Mouse (Mus musculus) CH12.LX (cell line): ENCODE data around the gene Olfr748. TPM values are rescaled to one million over a fixed set of nuclear protein-coding genes. Genes with fewer than 3 reads are reported as not detected.
"Not testable (repeated sequence)": the region's sequence is repeated elsewhere in the genome, so short reads cannot be mapped to it uniquely, and the experiment has no call there.

Experiments used
- DNase-seq: peaks from one replicate; pipeline ENCODE4 v3.0.0-alpha.2; 2013; ENCODE audit errors: extremely low read depth
- H3K27ac ChIP-seq: 2 replicates; pipeline ENCODE4 v1.5.1; 2012; ENCODE audit warnings: low read depth, mild to moderate bottlenecking, control low read depth, moderate library complexity; ENCODE audit not compliant: insufficient read depth
- H3K27me3 ChIP-seq: replicated peaks from 2 replicates; pipeline ENCODE3; 2012; ENCODE audit warnings: inconsistent platforms
- H3K36me3 ChIP-seq, 2 experiments: replicated peaks in 1 of 2; 2 replicates each; pipeline versions ENCODE3 to v1.6.1; 2012; ENCODE audit warnings: inconsistent platforms in 1 of 2, low read length in 1 of 2, mild to moderate bottlenecking in 1 of 2, mixed read lengths in 1 of 2, moderate library complexity in 1 of 2; ENCODE audit not compliant: control insufficient read depth in 1 of 2, insufficient read depth in 1 of 2
- H3K4me1 ChIP-seq, 2 experiments: 2 replicates each; pipeline ENCODE4 v1.6.1; 2012; ENCODE audit warnings: inconsistent platforms in 1 of 2, moderate library complexity in 1 of 2; ENCODE audit not compliant: insufficient read depth in 2 of 2, control insufficient read depth in 1 of 2
- H3K4me2 ChIP-seq: 2 replicates; pipeline ENCODE4 v1.6.1; 2012; ENCODE audit warnings: low read depth, mild to moderate bottlenecking, control low read depth; ENCODE audit not compliant: poor library complexity, insufficient read depth, severe bottlenecking
- H3K4me3 ChIP-seq, 3 experiments: fragments of 150-350 bp in 1 of 3; sonication (generic) in 1 of 3; replicated peaks in 1 of 3; 2 replicates each; pipeline versions ENCODE3 to v1.5.1; 2011 to 2012; ENCODE audit warnings: low read depth in 2 of 3, low read length in 2 of 3, mild to moderate bottlenecking in 2 of 3, moderate library complexity in 2 of 3, control low read depth in 1 of 3, improper control_type of control experiment in 1 of 3, inconsistent platforms in 1 of 3, mixed read lengths in 1 of 3; ENCODE audit not compliant: poor library complexity in 1 of 3
- H3K79me2 ChIP-seq: replicated peaks from 2 replicates; pipeline ENCODE4 v1.6.1; 2012; ENCODE audit warnings: mild to moderate bottlenecking, moderate library complexity; ENCODE audit not compliant: control insufficient read depth, poor library complexity, insufficient read depth, severe bottlenecking; ENCODE audit errors: extremely low read depth
- H3K9ac ChIP-seq: 2 replicates; pipeline ENCODE4 v1.6.1; 2012; ENCODE audit warnings: low read depth, mild to moderate bottlenecking, control low read depth, moderate library complexity; ENCODE audit not compliant: insufficient read depth
- H3K9me3 ChIP-seq: replicated peaks from 2 replicates; pipeline ENCODE3; 2012; ENCODE audit warnings: low read length, inconsistent platforms, mixed read lengths
- CHD2 ChIP-seq: IDR thresholded peaks from 2 replicates; pipeline ENCODE4 v1.6.1; 2011; ENCODE audit warnings: low read length, improper control_type of control experiment
- ELF1 ChIP-seq: IDR thresholded peaks from 2 replicates; pipeline ENCODE4 v1.6.1; 2014; ENCODE audit warnings: low read depth, mild to moderate bottlenecking, inconsistent platforms, low read length, improper control_type of control experiment
- EP300 ChIP-seq: IDR thresholded peaks from 2 replicates; pipeline ENCODE4 v1.6.1; 2011; ENCODE audit warnings: low read length, improper control_type of control experiment
- ETS1 ChIP-seq: conservative IDR thresholded peaks from 2 replicates; pipeline ENCODE4 v1.6.1; 2012; ENCODE audit warnings: low read depth, mild to moderate bottlenecking, inconsistent platforms, low read length, improper control_type of control experiment, moderate library complexity
- GABPA ChIP-seq: IDR thresholded peaks from 2 replicates; pipeline ENCODE4 v1.6.1; 2012; ENCODE audit warnings: low read depth, low read length, improper control_type of control experiment, inconsistent platforms; ENCODE audit not compliant: insufficient replicate concordance
- IRF4 ChIP-seq: IDR thresholded peaks from 2 replicates; pipeline ENCODE4 v1.6.1; 2014; ENCODE audit warnings: low read depth, mild to moderate bottlenecking, inconsistent platforms, low read length, improper control_type of control experiment
- JUND ChIP-seq: conservative IDR thresholded peaks from 2 replicates; pipeline ENCODE4 v1.6.1; 2011; ENCODE audit warnings: low read depth, low read length, improper control_type of control experiment
- MAFK ChIP-seq: IDR thresholded peaks from 2 replicates; pipeline ENCODE4 v1.6.1; 2011; ENCODE audit warnings: low read length, improper control_type of control experiment; ENCODE audit not compliant: insufficient replicate concordance
- MAX ChIP-seq: IDR thresholded peaks from 2 replicates; pipeline ENCODE4 v1.6.1; 2011; ENCODE audit warnings: low read length, improper control_type of control experiment
- MAZ ChIP-seq: IDR thresholded peaks from 2 replicates; pipeline ENCODE4 v1.6.1; 2012; ENCODE audit warnings: low read depth, mild to moderate bottlenecking, inconsistent platforms, low read length, improper control_type of control experiment, moderate library complexity
- MEF2A ChIP-seq: IDR thresholded peaks from 2 replicates; pipeline ENCODE4 v1.6.1; 2014; ENCODE audit warnings: low read depth, mild to moderate bottlenecking, inconsistent platforms, low read length, improper control_type of control experiment, borderline replicate concordance
- MXI1 ChIP-seq: IDR thresholded peaks from 2 replicates; pipeline ENCODE4 v1.6.1; 2011; ENCODE audit warnings: mild to moderate bottlenecking, low read depth, low read length, improper control_type of control experiment
- MYC ChIP-seq: IDR thresholded peaks from 2 replicates; pipeline ENCODE4 v1.6.1; 2011; ENCODE audit warnings: low read depth, mild to moderate bottlenecking, improper control_type of control experiment, low read length
- NELFE ChIP-seq: IDR thresholded peaks from 2 replicates; pipeline ENCODE4 v1.6.1; 2011; ENCODE audit warnings: low read depth, low read length, improper control_type of control experiment
- NRF1 ChIP-seq: IDR thresholded peaks from 2 replicates; pipeline ENCODE4 v1.6.1; 2014; ENCODE audit warnings: low read depth, mild to moderate bottlenecking, inconsistent platforms, low read length, improper control_type of control experiment, moderate library complexity
- PAX5 ChIP-seq: IDR thresholded peaks from 2 replicates; pipeline ENCODE4 v1.6.1; 2012; ENCODE audit warnings: low read length, inconsistent platforms, mixed read lengths
- POLR2A ChIP-seq: IDR thresholded peaks from 2 replicates; pipeline ENCODE4 v1.6.1; 2011; ENCODE audit warnings: low read depth, mild to moderate bottlenecking, improper control_type of control experiment, low read length
- POLR2AphosphoS2 ChIP-seq: IDR thresholded peaks from 2 replicates; pipeline ENCODE4 v1.6.1; 2011; ENCODE audit warnings: low read depth, low read length, improper control_type of control experiment
- RAD21 ChIP-seq: IDR thresholded peaks from 2 replicates; pipeline ENCODE4 v1.6.1; 2011; ENCODE audit warnings: low read depth, mild to moderate bottlenecking, low read length, improper control_type of control experiment, moderate library complexity
- RCOR1 ChIP-seq: conservative IDR thresholded peaks from 2 replicates; pipeline ENCODE4 v1.6.1; 2012; ENCODE audit warnings: low read depth, mild to moderate bottlenecking, inconsistent platforms, low read length, improper control_type of control experiment
- SIN3A ChIP-seq: IDR thresholded peaks from 2 replicates; pipeline ENCODE4 v1.6.1; 2012; ENCODE audit warnings: low read length, improper control_type of control experiment, inconsistent platforms
- SMC3 ChIP-seq: IDR thresholded peaks from 2 replicates; pipeline ENCODE4 v1.6.1; 2011; ENCODE audit warnings: low read depth, low read length, improper control_type of control experiment
- TCF12 ChIP-seq: IDR thresholded peaks from 2 replicates; pipeline ENCODE4 v1.6.1; 2014; ENCODE audit warnings: low read depth, mild to moderate bottlenecking, inconsistent platforms, low read length, improper control_type of control experiment
- UBTF ChIP-seq: IDR thresholded peaks from 2 replicates; pipeline ENCODE4 v1.6.1; 2012; ENCODE audit warnings: low read depth, mild to moderate bottlenecking, inconsistent platforms, low read length, improper control_type of control experiment, moderate library complexity
- USF1 ChIP-seq: IDR thresholded peaks from 2 replicates; pipeline ENCODE4 v1.6.1; 2014; ENCODE audit warnings: low read depth, mild to moderate bottlenecking, inconsistent platforms, low read length, improper control_type of control experiment
- ZC3H11A ChIP-seq: IDR thresholded peaks from 2 replicates; pipeline ENCODE4 v1.6.1; 2012; ENCODE audit warnings: low read depth, mild to moderate bottlenecking, inconsistent platforms, low read length, improper control_type of control experiment
- ZNF384 ChIP-seq: IDR thresholded peaks from 2 replicates; pipeline ENCODE4 v1.6.1; 2012; ENCODE audit warnings: low read depth, low read length, improper control_type of control experiment, inconsistent platforms
- dilution Hi-C: fragments of 300-500 bp; cut with MboI; formaldehyde crosslinking; loops from 2 replicates; pipeline ENCODE4 v1.14.3; 2020; ENCODE audit warnings: low sequenced_read_pairs; ENCODE audit not compliant: extremely low pct_unique_long_range_greater_than_20kb, extremely low pct_ligation_motif_present
- in situ Hi-C: fragments of 300-500 bp; cut with MboI; formaldehyde crosslinking; loops from 3 replicates; pipeline ENCODE4 v1.14.3; 2019; ENCODE audit warnings: low sequenced_read_pairs, low pct_ligation_motif_present, low pct_unique_long_range_greater_than_20kb, mixed read lengths
- polyA plus RNA-seq: library from polyadenylated mRNA; unstranded; fragments of >175 nt; gene quantifications from 2 replicates; pipeline ENCODE4 v1.2.1, GENCODE M21; 2012; ENCODE audit warnings: low read depth; ENCODE audit not compliant: insufficient read length
- total RNA-seq, 2 experiments: library from RNA; depleted of rRNA; stranded (reverse); fragments of 300-350 nt in 1 of 2; fragments of >200 nt in 1 of 2; gene quantifications; 2 replicates each; pipeline ENCODE4 v1.2.3; 2012 to 2014

Olfr748 gene
- total RNA-seq (2012; rRNA removed): not detected in 2 replicates
- total RNA-seq (2014; rRNA removed): not detected in 2 replicates
- not detected in 2 replicates for polyA plus RNA-seq

DNA sequence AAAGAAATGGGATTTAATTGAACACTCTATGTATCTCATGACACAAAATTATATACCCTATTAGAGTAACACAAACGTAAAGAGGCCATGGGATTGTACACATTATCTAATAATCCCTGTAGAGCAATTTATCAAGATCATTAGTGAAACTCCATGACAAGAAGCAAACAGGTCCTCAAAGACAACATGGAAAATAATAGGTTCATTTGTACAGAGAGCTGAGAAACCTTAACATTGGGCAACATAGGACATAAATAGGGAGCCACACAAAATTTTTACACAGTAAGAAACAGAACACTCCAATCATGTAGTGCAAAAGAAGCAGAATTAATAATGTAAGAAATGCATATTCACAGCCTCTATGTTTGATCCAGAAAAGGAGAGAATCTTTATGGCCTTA lies at the start of gene Olfr748:
TSS of gene Olfr748 (plus strand) at position 301 of the 400 bp plus-strand sequence.
- no peaks in the 10 kb centered on the region for H3K4me1 ChIP-seq
- no peaks in the 10 kb centered on the region for H3K79me2 ChIP-seq
- DNase-seq: no peak
- no peak within 1 kb of the TSS for H3K9ac ChIP-seq
- H3K36me3 ChIP-seq: no peaks in the 10 kb centered on the region
- no peaks in the 10 kb centered on the region for H3K9me3 ChIP-seq
- TF ChIP-seq POLR2AphosphoS2 (no peak), UBTF (no peak), RAD21 (no peak), RCOR1 (no peak), TCF12 (no peak), USF1 (no peak), ELF1 (no peak), GABPA (no peak), SIN3A (no peak), CHD2 (no peak), ZC3H11A (no peak), MEF2A (no peak), ETS1 (no peak), MAFK (no peak), ZNF384 (no peak)
- TF ChIP-seq, all 38 proteins: peak for 0
- dilution Hi-C loops (no loop called here), in situ Hi-C loops (no loop called here)
- Histone ChIP-seq H3K27me3 (peaks cover 4% of the 10 kb centered on the region), H3K4me2 (no peak within 1 kb of the TSS), H3K27ac (no peak within 1 kb of the TSS), H3K4me3 (no peak within 1 kb of the TSS)

- Histone ChIP-seq H3K9me3 (no peaks in the 10 kb centered on the region), H3K27me3 (peaks cover 45% of the 10 kb centered on the region), H3K27ac (no peak within 1 kb of the TSS), H3K4me2 (no peak within 1 kb of the TSS), H3K4me3 (no peak within 1 kb of the TSS), H3K9ac (no peak within 1 kb of the TSS), H3K79me2 (no peaks in the 10 kb centered on the region), H3K4me1 (no peaks in the 10 kb centered on the region), H3K36me3 (no peaks in the 10 kb centered on the region)
- in situ Hi-C loops (no loop called here), dilution Hi-C loops (no loop called here)
- TF ChIP-seq EP300: no peak
- TF ChIP-seq NRF1: no peak
- TF ChIP-seq MEF2A: no peak
- TF ChIP-seq POLR2AphosphoS2: no peak
- TF ChIP-seq SMC3: no peak
- no peak for TF ChIP-seq MYC
- no peak for TF ChIP-seq MAZ
- no peak for TF ChIP-seq MXI1
- TF ChIP-seq GABPA: no peak
- TF ChIP-seq PAX5: no peak
- no peak for TF ChIP-seq NELFE
- TF ChIP-seq POLR2A: no peak
- TF ChIP-seq CHD2: no peak
- no peak for TF ChIP-seq IRF4
- TF ChIP-seq USF1: no peak
- TF ChIP-seq MAX: no peak
- TF ChIP-seq JUND: no peak
- DNase-seq: no peak
Measured at GRCm38 (mm10) chr14:50693106-50693505, 14.1 kb upstream of the Olfr748 start, which contains the start of gene Olfr747. Olfr747 (minus strand) TSS chr14:50693206.

- H3K79me2 ChIP-seq, H3K9ac ChIP-seq, H3K4me3 ChIP-seq, H3K4me1 ChIP-seq, dilution Hi-C loops, H3K27ac ChIP-seq, DNase-seq, H3K9me3 ChIP-seq, in situ Hi-C loops, H3K36me3 ChIP-seq, H3K4me2 ChIP-seq, H3K27me3 ChIP-seq: not testable (repeated sequence)
Measured at GRCm38 (mm10) chr14:50719875-50720274, 12.7 kb downstream of the Olfr748 start.
